Mouse (Mus musculus): ENCODE measurements around the gene Atp11b. TPM values are rescaled to one million over a fixed set of nuclear protein-coding genes. Genes with fewer than 3 reads are reported as not detected.
A peak's percentile ranks its signal among the peaks of the same experiment; 100 is the strongest.

The Atp11b gene
- total and polyA plus RNA-seq, 2 experiments from 2014 or later = 36.5 to 49.9 TPM

DNA sequence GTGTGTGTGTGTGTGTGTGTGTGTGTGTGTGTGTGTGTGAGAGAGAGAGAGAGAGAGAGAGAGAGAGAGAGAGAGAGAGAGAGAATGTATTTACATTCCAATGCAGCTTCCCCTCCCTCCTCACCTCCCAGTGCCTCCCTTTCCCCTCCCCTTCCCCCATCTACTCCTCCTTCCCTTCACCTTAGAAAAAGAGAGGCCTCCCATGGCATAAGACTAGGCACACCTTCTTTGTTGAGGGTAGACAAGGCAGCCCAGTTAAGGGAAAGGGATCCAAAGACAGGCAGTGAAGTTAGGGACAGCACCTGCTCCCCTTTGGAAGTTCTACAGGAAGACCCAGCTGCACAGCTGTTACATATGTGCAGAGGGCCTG lies 21.1 kb upstream of the Atp11b start:
- ATAC-seq (ENCODE audit: low FRiP score) = no peak
- Histone ChIP-seq H3K9me3 (ENCODE audit: low read length) (no peaks in the 10 kb centered on the region), H3K9ac (replicated peaks; ENCODE audit: low read length, poor library complexity, severe bottlenecking) (no peak overlapping the region), H3K4me3 (ENCODE audit: low read depth, low read length) (no peak overlapping the region), H3K4me2 (ENCODE audit: low read depth, low read length, poor library complexity, severe bottlenecking) (no peak overlapping the region), H3K27me3 (ENCODE audit: insufficient read depth, low read length) (no peaks in the 10 kb centered on the region), H3K4me1 (ENCODE audit: insufficient read depth, low read length) (no peaks in the 10 kb centered on the region), H3K36me3 (ENCODE audit: insufficient read depth, low read length) (no peaks in the 10 kb centered on the region), H3K27ac (ENCODE audit: low read depth, low read length) (no peak overlapping the region)
- TF ChIP-seq CTCF (IDR thresholded peaks at IDR 0.05) = no peak
- DNase-seq (ENCODE audit: low spot score) = no peak

DNA sequence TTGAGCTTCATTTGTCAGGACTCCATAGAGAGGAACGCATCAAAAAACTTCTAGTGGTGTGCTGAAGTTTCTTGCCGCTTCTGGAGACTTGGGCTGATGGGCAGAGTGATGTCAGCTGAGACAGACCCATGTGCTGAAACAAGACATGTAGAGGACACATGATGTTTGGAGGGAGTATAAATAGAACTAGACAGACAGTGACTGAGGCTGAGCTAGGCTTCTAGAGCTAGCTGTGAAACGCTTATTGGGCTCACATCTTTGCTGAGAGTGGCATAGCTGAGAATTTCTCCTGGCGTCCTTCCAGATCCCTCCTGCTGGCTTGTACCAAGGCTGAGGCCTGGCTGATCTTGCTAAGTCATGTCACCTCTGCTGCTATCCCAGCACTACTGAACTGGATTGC lies 19.4 kb upstream of the Atp11b start:
- 85% methylated on average over 4 of the region's 4 CpGs for WGBS
- H3K9ac ChIP-seq (replicated peaks; ENCODE audit: low read length, poor library complexity, severe bottlenecking) = no peak overlapping the region

DNA sequence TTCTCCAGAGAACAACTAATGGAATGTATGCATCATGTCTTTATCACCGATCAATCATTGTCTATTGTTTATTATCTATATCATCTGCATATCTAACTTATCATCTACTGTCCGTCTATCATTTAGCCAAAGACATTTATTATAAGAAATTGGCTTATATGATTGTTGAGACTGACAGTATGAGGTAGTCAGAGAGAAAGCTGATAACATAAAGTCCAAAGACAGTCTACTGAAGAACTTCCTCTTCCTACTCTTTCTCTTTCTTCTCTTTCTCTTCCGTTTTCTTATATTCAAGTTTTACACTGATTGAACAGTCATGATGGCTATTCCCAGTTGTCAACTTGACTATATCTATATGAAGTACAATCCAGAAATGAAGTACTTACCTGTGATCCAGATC lies 15.8 kb upstream of the Atp11b start:
- no peak for DNase-seq (ENCODE audit: low spot score)
- no peak overlapping the region for H3K4me2 ChIP-seq (ENCODE audit: low read depth, low read length, poor library complexity, severe bottlenecking)
- H3K27me3 ChIP-seq (ENCODE audit: insufficient read depth, low read length) = no peaks in the 10 kb centered on the region
- TF ChIP-seq CTCF (IDR thresholded peaks at IDR 0.05) = no peak
- H3K27ac ChIP-seq (ENCODE audit: low read depth, low read length) = no peak overlapping the region
- no peak overlapping the region for H3K4me3 ChIP-seq (ENCODE audit: low read depth, low read length)
- no peaks in the 10 kb centered on the region for H3K4me1 ChIP-seq (ENCODE audit: insufficient read depth, low read length)
- WGBS = 96% methylated on average over 3 of the region's 3 CpGs
- no peak overlapping the region for H3K9ac ChIP-seq (replicated peaks; ENCODE audit: low read length, poor library complexity, severe bottlenecking)
- no peaks in the 10 kb centered on the region for H3K36me3 ChIP-seq (ENCODE audit: insufficient read depth, low read length)
- ATAC-seq (ENCODE audit: low FRiP score) = no peak
- H3K9me3 ChIP-seq (ENCODE audit: low read length) = no peaks in the 10 kb centered on the region

More for the DNA sequence above, 19.4 kb upstream of the Atp11b start:
- no peak for DNase-seq (ENCODE audit: low spot score)
- Histone ChIP-seq H3K4me1 (ENCODE audit: insufficient read depth, low read length) (no peaks in the 10 kb centered on the region), H3K9me3 (ENCODE audit: low read length) (no peaks in the 10 kb centered on the region), H3K36me3 (ENCODE audit: insufficient read depth, low read length) (no peaks in the 10 kb centered on the region), H3K27ac (ENCODE audit: low read depth, low read length) (no peak overlapping the region), H3K4me3 (ENCODE audit: low read depth, low read length) (no peak overlapping the region), H3K4me2 (ENCODE audit: low read depth, low read length, poor library complexity, severe bottlenecking) (no peak overlapping the region), H3K27me3 (ENCODE audit: insufficient read depth, low read length) (no peaks in the 10 kb centered on the region)
- TF ChIP-seq CTCF (IDR thresholded peaks at IDR 0.05) = no peak
- ATAC-seq (ENCODE audit: low FRiP score) = no peak

DNA sequence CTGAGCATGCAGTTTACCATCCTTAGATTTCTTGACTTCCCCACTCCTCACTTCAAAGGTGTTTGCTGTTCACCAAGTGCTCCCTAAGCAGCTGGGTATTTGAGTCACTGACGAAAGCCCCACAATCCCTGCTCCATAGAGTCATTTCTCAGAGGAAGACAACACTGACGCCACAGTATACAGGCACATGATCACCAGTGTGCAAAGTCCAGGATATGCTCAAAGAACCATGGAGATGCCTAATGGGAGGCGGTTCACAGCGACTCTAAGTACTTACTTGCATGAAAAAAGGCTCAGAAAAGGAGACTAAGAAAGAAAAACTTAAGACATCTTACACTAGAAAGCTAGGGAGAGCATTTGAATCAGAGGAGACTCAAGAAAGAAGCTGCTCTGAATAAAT lies 8.9 kb upstream of the Atp11b start:
- ATAC-seq (ENCODE audit: low FRiP score) (0 out of 2 replicates have a peak, but pooled peaks have one; percentile 23), DNase-seq (ENCODE audit: low spot score) (no peak)
- WGBS = 37% methylated on average over 4 of the region's 4 CpGs
- no peak overlapping the region for H3K4me3 ChIP-seq (ENCODE audit: low read depth, low read length)
- H3K4me2 ChIP-seq (ENCODE audit: low read depth, low read length, poor library complexity, severe bottlenecking) = no peak overlapping the region
- H3K36me3 ChIP-seq (ENCODE audit: insufficient read depth, low read length) = no peaks in the 10 kb centered on the region
- H3K27me3 ChIP-seq (ENCODE audit: insufficient read depth, low read length) = no peaks in the 10 kb centered on the region
- H3K9ac ChIP-seq (replicated peaks; ENCODE audit: low read length, poor library complexity, severe bottlenecking) = no peak overlapping the region
- no peaks in the 10 kb centered on the region for H3K4me1 ChIP-seq (ENCODE audit: insufficient read depth, low read length)
- TF ChIP-seq CTCF (IDR thresholded peaks at IDR 0.05) = no peak
- H3K9me3 ChIP-seq (ENCODE audit: low read length) = no peaks in the 10 kb centered on the region
- no peak overlapping the region for H3K27ac ChIP-seq (ENCODE audit: low read depth, low read length)

DNA sequence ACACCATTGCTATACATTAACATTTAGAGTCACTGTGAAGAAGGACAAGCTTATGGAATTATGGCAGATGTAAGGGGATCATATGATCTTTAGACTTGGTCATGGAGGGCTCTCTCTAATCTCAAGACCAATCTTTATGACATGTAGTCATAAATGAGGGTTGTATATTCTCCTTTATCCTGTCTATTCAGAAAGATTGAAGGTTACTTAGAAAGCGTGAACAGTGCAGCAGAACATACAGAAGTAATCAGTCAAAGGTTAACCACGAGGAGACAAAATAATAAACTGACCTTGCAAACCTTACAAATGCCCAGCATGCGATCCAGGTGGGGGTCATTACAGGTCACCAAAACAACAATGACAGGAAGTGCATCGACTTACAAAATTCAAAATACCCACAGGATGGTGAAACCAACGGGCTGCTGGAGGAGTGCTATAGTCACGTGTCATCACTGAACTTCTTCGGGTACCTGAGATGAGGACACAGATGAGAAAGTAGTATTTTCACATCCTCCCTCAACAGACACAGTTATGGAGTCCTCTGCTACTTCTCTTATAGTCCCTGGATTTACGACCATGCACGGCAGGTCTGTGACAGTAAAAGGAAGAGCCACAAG lies 7.0 kb upstream of the Atp11b start:
- 74% methylated on average over 9 of the region's 9 CpGs for WGBS
- TF ChIP-seq CTCF (IDR thresholded peaks at IDR 0.05) = no peak
- ATAC-seq (ENCODE audit: low FRiP score) (no peak), DNase-seq (ENCODE audit: low spot score) (no peak)
- H3K4me3 ChIP-seq (ENCODE audit: low read depth, low read length) = no peak overlapping the region
- no peak overlapping the region for H3K9ac ChIP-seq (replicated peaks; ENCODE audit: low read length, poor library complexity, severe bottlenecking)
- H3K36me3 ChIP-seq (ENCODE audit: insufficient read depth, low read length) = no peaks in the 10 kb centered on the region
- H3K27me3 ChIP-seq (ENCODE audit: insufficient read depth, low read length) = no peaks in the 10 kb centered on the region
- H3K4me2 ChIP-seq (ENCODE audit: low read depth, low read length, poor library complexity, severe bottlenecking) = no peak overlapping the region
- no peaks in the 10 kb centered on the region for H3K4me1 ChIP-seq (ENCODE audit: insufficient read depth, low read length)
- no peak overlapping the region for H3K27ac ChIP-seq (ENCODE audit: low read depth, low read length)
- H3K9me3 ChIP-seq (ENCODE audit: low read length) = no peaks in the 10 kb centered on the region

DNA sequence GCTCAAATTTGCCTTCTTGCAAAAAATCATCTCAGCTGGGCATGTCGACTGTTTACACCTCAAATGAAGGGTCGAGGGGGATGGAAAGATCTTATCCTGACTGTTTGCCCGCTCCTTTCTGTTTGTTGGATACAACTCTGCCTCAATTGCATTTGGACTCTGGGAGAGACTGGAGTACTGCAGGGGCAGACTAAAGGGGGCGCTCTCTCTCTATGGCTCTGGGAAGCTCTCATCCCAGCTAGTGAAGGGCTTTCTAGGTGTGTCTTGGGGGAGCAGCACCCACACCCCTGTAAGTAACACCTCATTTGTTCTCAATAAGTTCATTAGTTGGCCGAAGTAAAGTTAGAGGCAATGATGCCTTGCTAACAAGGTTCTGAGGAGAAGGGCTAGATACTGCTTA lies 3.6 kb upstream of the Atp11b start:
- 0 out of 2 replicates have a peak, but pooled peaks have one; percentile 28 for TF ChIP-seq CTCF (IDR thresholded peaks at IDR 0.05)
- no peak overlapping the region for H3K4me3 ChIP-seq (ENCODE audit: low read depth, low read length)
- H3K9ac ChIP-seq (replicated peaks; ENCODE audit: low read length, poor library complexity, severe bottlenecking) = no peak overlapping the region
- 56% methylated on average over 5 of the region's 5 CpGs for WGBS
- no peaks in the 10 kb centered on the region for H3K36me3 ChIP-seq (ENCODE audit: insufficient read depth, low read length)
- H3K4me1 ChIP-seq (ENCODE audit: insufficient read depth, low read length) = no peaks in the 10 kb centered on the region
- DNase-seq (ENCODE audit: low spot score) (no peak), ATAC-seq (ENCODE audit: low FRiP score) (no peak)
- H3K4me2 ChIP-seq (ENCODE audit: low read depth, low read length, poor library complexity, severe bottlenecking) = no peak overlapping the region
- H3K27me3 ChIP-seq (ENCODE audit: insufficient read depth, low read length) = no peaks in the 10 kb centered on the region
- H3K9me3 ChIP-seq (ENCODE audit: low read length) = no peaks in the 10 kb centered on the region
- H3K27ac ChIP-seq (ENCODE audit: low read depth, low read length) = no peak overlapping the region
